Mouse (Mus musculus): Measurements from ENCODE around the gene Olfr698. TPM values are rescaled to one million over a fixed set of nuclear protein-coding genes. Genes with fewer than 3 reads are reported as not detected.
"Not testable (repeated sequence)": the region's sequence is repeated elsewhere in the genome, so short reads cannot be mapped to it uniquely, and the experiment has no call there.

Gene Olfr698
- not detected in 2 replicates for polyA plus RNA-seq (2014; fragmentation: Nextera tagmentation; extraction: Ambion mirVana)

GRCm38 (mm10) chr7:106755297-106755696, at the start of gene Olfr698:
TSS of gene Olfr698 (minus strand) at chr7:106755397.
- H3K27me3 ChIP-seq (ENCODE audit: insufficient read depth, low read length) = no peaks in the 10 kb centered on the region
- H3K4me2 ChIP-seq = no peak within 1 kb of the TSS
- no peak within 1 kb of the TSS for H3K4me3 ChIP-seq (ENCODE audit: low read depth, low read length)
- no peaks in the 10 kb centered on the region for H3K9me3 ChIP-seq (ENCODE audit: low read depth, low read length)
- H3K27ac ChIP-seq (ENCODE audit: low read depth) = no peak within 1 kb of the TSS
- no peak for ATAC-seq (ENCODE audit: insufficient read depth)
- H3K36me3 ChIP-seq (ENCODE audit: insufficient read depth) = no peaks in the 10 kb centered on the region
- H3K9ac ChIP-seq = no peak within 1 kb of the TSS
- no peak for TF ChIP-seq CTCF (IDR thresholded peaks at IDR 0.05; ENCODE audit: low read depth)
- no peaks in the 10 kb centered on the region for H3K4me1 ChIP-seq (ENCODE audit: insufficient read depth)
- no peak for DNase-seq

GRCm38 (mm10) chr7:106793098-106793497, 37.9 kb upstream of the Olfr698 start, which contains the start of gene Olfr699:
TSS of gene Olfr699 (minus strand) at chr7:106793198.
- Histone ChIP-seq H3K9ac (no peak within 1 kb of the TSS), H3K4me1 (ENCODE audit: insufficient read depth) (no peaks in the 10 kb centered on the region), H3K27me3 (ENCODE audit: insufficient read depth, low read length) (no peaks in the 10 kb centered on the region), H3K27ac (ENCODE audit: low read depth) (no peak within 1 kb of the TSS), H3K36me3 (ENCODE audit: insufficient read depth) (no peaks in the 10 kb centered on the region), H3K4me2 (no peak within 1 kb of the TSS), H3K9me3 (ENCODE audit: low read depth, low read length) (no peaks in the 10 kb centered on the region), H3K4me3 (ENCODE audit: low read depth, low read length) (no peak within 1 kb of the TSS)
- WGBS = 79% methylated on average over 1 of the region's 1 CpGs
- ATAC-seq (ENCODE audit: insufficient read depth) = no peak
- DNase-seq = no peak
- TF ChIP-seq CTCF (IDR thresholded peaks at IDR 0.05; ENCODE audit: low read depth) = no peak

- H3K4me3 ChIP-seq (ENCODE audit: low read depth, low read length) = no peak overlapping the region
Measured at GRCm38 (mm10) chr7:106788330-106788729, 33.1 kb upstream of the Olfr698 start.

GRCm38 (mm10) chr7:106761008-106761407, 5.8 kb upstream of the Olfr698 start:
- H3K4me2 ChIP-seq; H3K36me3 ChIP-seq (ENCODE audit: insufficient read depth); DNase-seq; H3K9me3 ChIP-seq (ENCODE audit: low read depth, low read length); H3K27ac ChIP-seq (ENCODE audit: low read depth); H3K4me1 ChIP-seq (ENCODE audit: insufficient read depth); ATAC-seq (ENCODE audit: insufficient read depth); H3K4me3 ChIP-seq (ENCODE audit: low read depth, low read length); H3K9ac ChIP-seq; H3K27me3 ChIP-seq (ENCODE audit: insufficient read depth, low read length): not testable (repeated sequence)
- WGBS = 85% methylated on average over 2 of the region's 2 CpGs

More at GRCm38 (mm10) chr7:106788330-106788729, 33.1 kb upstream of the Olfr698 start:
- Histone ChIP-seq H3K4me1 (ENCODE audit: insufficient read depth) (no peaks in the 10 kb centered on the region), H3K4me2 (no peak overlapping the region), H3K36me3 (ENCODE audit: insufficient read depth) (no peaks in the 10 kb centered on the region), H3K9me3 (ENCODE audit: low read depth, low read length) (no peaks in the 10 kb centered on the region), H3K27ac (ENCODE audit: low read depth) (no peak overlapping the region), H3K9ac (no peak overlapping the region), H3K27me3 (ENCODE audit: insufficient read depth, low read length) (no peaks in the 10 kb centered on the region)
- ATAC-seq (ENCODE audit: insufficient read depth) = no peak
- DNase-seq = no peak
- TF ChIP-seq CTCF (IDR thresholded peaks at IDR 0.05; ENCODE audit: low read depth) = no peak

GRCm38 (mm10) chr7:106758800-106759199, 3.6 kb upstream of the Olfr698 start:
- ATAC-seq (ENCODE audit: insufficient read depth) (no peak), DNase-seq (no peak)
- H3K4me3 ChIP-seq (ENCODE audit: low read depth, low read length) = no peak overlapping the region
- no peaks in the 10 kb centered on the region for H3K4me1 ChIP-seq (ENCODE audit: insufficient read depth)
- H3K9me3 ChIP-seq (ENCODE audit: low read depth, low read length) = no peaks in the 10 kb centered on the region
- no peak overlapping the region for H3K27ac ChIP-seq (ENCODE audit: low read depth)
- no peaks in the 10 kb centered on the region for H3K27me3 ChIP-seq (ENCODE audit: insufficient read depth, low read length)
- TF ChIP-seq CTCF (IDR thresholded peaks at IDR 0.05; ENCODE audit: low read depth) = no peak
- no peak overlapping the region for H3K4me2 ChIP-seq
- H3K9ac ChIP-seq = no peak overlapping the region
- 88% methylated on average over 2 of the region's 2 CpGs for WGBS
- H3K36me3 ChIP-seq (ENCODE audit: insufficient read depth) = no peaks in the 10 kb centered on the region

- no peaks in the 10 kb centered on the region for H3K4me1 ChIP-seq (ENCODE audit: insufficient read depth)
- WGBS = 84% methylated on average over 5 of the region's 5 CpGs
Measured at GRCm38 (mm10) chr7:106745811-106746210, 9.4 kb downstream of the Olfr698 start.

GRCm38 (mm10) chr7:106742343-106742742, 12.9 kb downstream of the Olfr698 start, which contains the start of gene Olfr697:
TSS of gene Olfr697 (minus strand) at chr7:106742443.
- 75% methylated on average over 1 of the region's 1 CpGs for WGBS
- Histone ChIP-seq H3K4me2 (no peak within 1 kb of the TSS), H3K9ac (no peak within 1 kb of the TSS), H3K27me3 (ENCODE audit: insufficient read depth, low read length) (no peaks in the 10 kb centered on the region), H3K4me3 (ENCODE audit: low read depth, low read length) (no peak within 1 kb of the TSS), H3K4me1 (ENCODE audit: insufficient read depth) (no peaks in the 10 kb centered on the region), H3K36me3 (ENCODE audit: insufficient read depth) (no peaks in the 10 kb centered on the region), H3K27ac (ENCODE audit: low read depth) (no peak within 1 kb of the TSS), H3K9me3 (ENCODE audit: low read depth, low read length) (no peaks in the 10 kb centered on the region)
- DNase-seq (no peak), ATAC-seq (ENCODE audit: insufficient read depth) (no peak)
- no peak for TF ChIP-seq CTCF (IDR thresholded peaks at IDR 0.05; ENCODE audit: low read depth)

More at GRCm38 (mm10) chr7:106745811-106746210, 9.4 kb downstream of the Olfr698 start:
- Histone ChIP-seq H3K9me3 (ENCODE audit: low read depth, low read length) (no peaks in the 10 kb centered on the region), H3K27ac (ENCODE audit: low read depth) (no peak overlapping the region), H3K9ac (no peak overlapping the region), H3K36me3 (ENCODE audit: insufficient read depth) (no peaks in the 10 kb centered on the region), H3K27me3 (ENCODE audit: insufficient read depth, low read length) (no peaks in the 10 kb centered on the region), H3K4me3 (ENCODE audit: low read depth, low read length) (no peak overlapping the region), H3K4me2 (no peak overlapping the region)
- DNase-seq (no peak), ATAC-seq (ENCODE audit: insufficient read depth) (no peak)
- TF ChIP-seq CTCF (IDR thresholded peaks at IDR 0.05; ENCODE audit: low read depth) = no peak

- no peak overlapping the region for H3K4me3 ChIP-seq (ENCODE audit: low read depth, low read length)
- no peak overlapping the region for H3K27ac ChIP-seq (ENCODE audit: low read depth)
- no peaks in the 10 kb centered on the region for H3K27me3 ChIP-seq (ENCODE audit: insufficient read depth, low read length)
- H3K9me3 ChIP-seq (ENCODE audit: low read depth, low read length) = no peaks in the 10 kb centered on the region
- DNase-seq = no peak
- no peak for ATAC-seq (ENCODE audit: insufficient read depth)
- H3K9ac ChIP-seq = no peak overlapping the region
- no peak overlapping the region for H3K4me2 ChIP-seq
- no peaks in the 10 kb centered on the region for H3K4me1 ChIP-seq (ENCODE audit: insufficient read depth)
- no peaks in the 10 kb centered on the region for H3K36me3 ChIP-seq (ENCODE audit: insufficient read depth)
- no peak for TF ChIP-seq CTCF (IDR thresholded peaks at IDR 0.05; ENCODE audit: low read depth)
Measured at GRCm38 (mm10) chr7:106737028-106737427, 18.2 kb downstream of the Olfr698 start.
